Mouse (Mus musculus): ENCODE measurements at regions not wholly inside any gene's neighbourhood (a gene's known extent, or its start where the extent isn't known, plus 50 kb on each side); places are given as distances from the start of the nearest gene placed in this dataset.

GRCm38 (mm10) chr1:181299826-181300225, 52.6 kb upstream of the Cnih3 start:
- DNase-seq (ENCODE audit: low read depth, low spot score) = no peak

GRCm38 (mm10) chr1:181302151-181302550, 50.3 kb upstream of the Cnih3 start:
- no peak for DNase-seq (ENCODE audit: low read depth, low spot score)

Data from retina, postnatal 7 days (tissue).